Mouse (Mus musculus): Measurements from ENCODE around the gene Fbxw26. TPM values are rescaled to one million over a fixed set of nuclear protein-coding genes. Genes with fewer than 3 reads are reported as not detected.
"Not testable (repeated sequence)": the region's sequence is repeated elsewhere in the genome, so short reads cannot be mapped to it uniquely, and the experiment has no call there.

The Fbxw26 gene
- polyA plus RNA-seq (2014; fragmentation: Nextera tagmentation; extraction: Ambion mirVana) = 0.09 TPM in 1 of 2 replicates, not detected in the other

GRCm38 (mm10) chr9:109745989-109746388, at the start of gene Fbxw26:
Fbxw26 (minus strand) TSS chr9:109746089.
- WGBS = 80% methylated on average over 3 of the region's 3 CpGs
- H3K4me2 ChIP-seq; DNase-seq (ENCODE audit: low spot score); H3K9ac ChIP-seq (ENCODE audit: low read depth, low read length); H3K9me3 ChIP-seq (ENCODE audit: control insufficient read depth, low read length); H3K4me1 ChIP-seq (replicated peaks; ENCODE audit: control insufficient read depth, insufficient read depth, low read length); H3K36me3 ChIP-seq (ENCODE audit: control insufficient read depth, insufficient read depth, low read length); H3K27ac ChIP-seq (ENCODE audit: low read depth, low read length); H3K4me3 ChIP-seq (ENCODE audit: low read depth, low read length); H3K27me3 ChIP-seq (replicated peaks; ENCODE audit: control insufficient read depth, insufficient read depth, low read length); ATAC-seq (replicated peaks; ENCODE audit: low FRiP score): not testable (repeated sequence)

GRCm38 (mm10) chr9:109795221-109795620, 49.3 kb upstream of the Fbxw26 start:
- WGBS = 81% methylated on average over 2 of the region's 2 CpGs
- Histone ChIP-seq H3K36me3 (ENCODE audit: control insufficient read depth, insufficient read depth, low read length) (no peaks in the 10 kb centered on the region), H3K9me3 (ENCODE audit: control insufficient read depth, low read length) (no peaks in the 10 kb centered on the region), H3K4me2 (no peak overlapping the region), H3K27ac (ENCODE audit: low read depth, low read length) (no peak overlapping the region), H3K9ac (ENCODE audit: low read depth, low read length) (no peak overlapping the region), H3K27me3 (replicated peaks; ENCODE audit: control insufficient read depth, insufficient read depth, low read length) (no peaks in the 10 kb centered on the region), H3K4me3 (ENCODE audit: low read depth, low read length) (no peak overlapping the region), H3K4me1 (replicated peaks; ENCODE audit: control insufficient read depth, insufficient read depth, low read length) (no peaks in the 10 kb centered on the region)
- ATAC-seq (replicated peaks; ENCODE audit: low FRiP score) (no peak), DNase-seq (ENCODE audit: low spot score) (no peak)

GRCm38 (mm10) chr9:109790570-109790969, 44.7 kb upstream of the Fbxw26 start, which contains the start of gene Fbxw27:
Fbxw27 (minus strand) TSS chr9:109790670.
- not testable (repeated sequence) for H3K36me3 ChIP-seq (ENCODE audit: control insufficient read depth, insufficient read depth, low read length); H3K9me3 ChIP-seq (ENCODE audit: control insufficient read depth, low read length); H3K27ac ChIP-seq (ENCODE audit: low read depth, low read length); H3K4me1 ChIP-seq (replicated peaks; ENCODE audit: control insufficient read depth, insufficient read depth, low read length); H3K9ac ChIP-seq (ENCODE audit: low read depth, low read length); H3K4me2 ChIP-seq; DNase-seq (ENCODE audit: low spot score); H3K27me3 ChIP-seq (replicated peaks; ENCODE audit: control insufficient read depth, insufficient read depth, low read length); ATAC-seq (replicated peaks; ENCODE audit: low FRiP score); H3K4me3 ChIP-seq (ENCODE audit: low read depth, low read length)
- 65% methylated on average over 4 of the region's 4 CpGs for WGBS

- not testable (repeated sequence) for H3K36me3 ChIP-seq (ENCODE audit: control insufficient read depth, insufficient read depth, low read length); H3K9me3 ChIP-seq (ENCODE audit: control insufficient read depth, low read length); H3K4me2 ChIP-seq; ATAC-seq (replicated peaks; ENCODE audit: low FRiP score); H3K4me1 ChIP-seq (replicated peaks; ENCODE audit: control insufficient read depth, insufficient read depth, low read length); DNase-seq (ENCODE audit: low spot score); H3K9ac ChIP-seq (ENCODE audit: low read depth, low read length); H3K27me3 ChIP-seq (replicated peaks; ENCODE audit: control insufficient read depth, insufficient read depth, low read length); H3K4me3 ChIP-seq (ENCODE audit: low read depth, low read length); H3K27ac ChIP-seq (ENCODE audit: low read depth, low read length)
- WGBS = 71% methylated on average over 1 of the region's 1 CpGs
These were observed 21.0 kb upstream of the Fbxw26 start for GRCm38 (mm10) chr9:109766841-109767240.

GRCm38 (mm10) chr9:109702600-109702999, 43.3 kb downstream of the Fbxw26 start, which contains the start of gene Fbxw18:
Fbxw18 (minus strand) TSS chr9:109702700.
- not testable (repeated sequence) for H3K4me1 ChIP-seq (replicated peaks; ENCODE audit: control insufficient read depth, insufficient read depth, low read length); H3K4me3 ChIP-seq (ENCODE audit: low read depth, low read length); H3K36me3 ChIP-seq (ENCODE audit: control insufficient read depth, insufficient read depth, low read length); DNase-seq (ENCODE audit: low spot score); H3K9ac ChIP-seq (ENCODE audit: low read depth, low read length); ATAC-seq (replicated peaks; ENCODE audit: low FRiP score); H3K27me3 ChIP-seq (replicated peaks; ENCODE audit: control insufficient read depth, insufficient read depth, low read length); H3K27ac ChIP-seq (ENCODE audit: low read depth, low read length); H3K4me2 ChIP-seq; H3K9me3 ChIP-seq (ENCODE audit: control insufficient read depth, low read length)
- WGBS = 64% methylated on average over 4 of the region's 4 CpGs

DNA sequence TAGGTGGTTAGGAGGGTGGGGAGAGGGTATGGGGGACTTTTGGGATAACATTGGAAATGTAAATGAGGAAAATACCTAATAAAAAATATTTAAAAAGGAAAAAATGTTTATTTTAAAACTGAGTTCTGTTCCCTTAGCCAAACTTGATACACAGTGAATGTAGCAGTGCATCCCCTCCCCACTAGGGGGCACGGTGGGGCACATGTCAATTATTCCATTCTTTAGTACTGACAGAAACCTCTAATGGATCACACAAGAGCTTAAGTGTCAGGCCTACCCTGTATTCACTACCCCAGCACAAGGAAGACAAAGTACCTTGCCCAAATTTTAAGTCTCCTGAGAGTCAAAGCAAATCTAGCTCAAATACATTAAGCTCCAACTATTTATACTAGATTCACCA, 60.6 kb downstream of the Fbxw26 start:
- WGBS = 7% methylated on average over 1 of the region's 1 CpGs
- no peak overlapping the region for H3K4me2 ChIP-seq
- H3K9ac ChIP-seq (ENCODE audit: low read depth, low read length) = no peak overlapping the region
- no peak overlapping the region for H3K4me3 ChIP-seq (ENCODE audit: low read depth, low read length)
- ATAC-seq (replicated peaks; ENCODE audit: low FRiP score) (0 out of 2 replicates have a peak, but pooled peaks have one; percentile 26), DNase-seq (ENCODE audit: low spot score) (peak; percentile 32)
- H3K27ac ChIP-seq (ENCODE audit: low read depth, low read length) = no peak overlapping the region
- no peaks in the 10 kb centered on the region for H3K4me1 ChIP-seq (replicated peaks; ENCODE audit: control insufficient read depth, insufficient read depth, low read length)
- H3K9me3 ChIP-seq (ENCODE audit: control insufficient read depth, low read length) = no peaks in the 10 kb centered on the region
- H3K36me3 ChIP-seq (ENCODE audit: control insufficient read depth, insufficient read depth, low read length) = no peaks in the 10 kb centered on the region
- no peaks in the 10 kb centered on the region for H3K27me3 ChIP-seq (replicated peaks; ENCODE audit: control insufficient read depth, insufficient read depth, low read length)

Other genes starting within 250 kb of the Fbxw26 start
- 0.16 TPM in 1 of 2 replicates, not detected in the other for gene Fbxw15, start 177.8 kb downstream of the Fbxw26 start, polyA plus RNA-seq (2014; fragmentation: Nextera tagmentation; extraction: Ambion mirVana)
- not detected in 2 replicates for gene Fbxw24, start 120.0 kb downstream of the Fbxw26 start, polyA plus RNA-seq (2014; fragmentation: Nextera tagmentation; extraction: Ambion mirVana)
- gene Fbxw25, start 81.4 kb downstream of the Fbxw26 start, polyA plus RNA-seq (2014; fragmentation: Nextera tagmentation; extraction: Ambion mirVana) = not detected in 2 replicates
- gene Fbxw18, start 43.4 kb downstream of the Fbxw26 start, polyA plus RNA-seq (2014; fragmentation: Nextera tagmentation; extraction: Ambion mirVana) = 0.11 and 0.12 TPM in 2 replicates
- gene Fbxw27, start 44.6 kb upstream of the Fbxw26 start, polyA plus RNA-seq (2014; fragmentation: Nextera tagmentation; extraction: Ambion mirVana) = not detected in 2 replicates
- gene Spink8, start 66.2 kb upstream of the Fbxw26 start, polyA plus RNA-seq (2014; fragmentation: Nextera tagmentation; extraction: Ambion mirVana) = not detected in 2 replicates
- gene Nme6, start 86.7 kb upstream of the Fbxw26 start, polyA plus RNA-seq (2014; fragmentation: Nextera tagmentation; extraction: Ambion mirVana) = 91.1 and 94.6 TPM in 2 replicates
- gene Camp, start 103.5 kb upstream of the Fbxw26 start, polyA plus RNA-seq (2014; fragmentation: Nextera tagmentation; extraction: Ambion mirVana) = 13.5 and 15.8 TPM in 2 replicates
- 39.8 and 42.5 TPM in 2 replicates for gene Cdc25a, start 129.5 kb upstream of the Fbxw26 start, polyA plus RNA-seq (2014; fragmentation: Nextera tagmentation; extraction: Ambion mirVana)
- 30.4 and 33.0 TPM in 2 replicates for gene Map4, start 185.4 kb upstream of the Fbxw26 start, polyA plus RNA-seq (2014; fragmentation: Nextera tagmentation; extraction: Ambion mirVana)